Mouse (Mus musculus): ENCODE results near the gene Gna12.

DNA sequence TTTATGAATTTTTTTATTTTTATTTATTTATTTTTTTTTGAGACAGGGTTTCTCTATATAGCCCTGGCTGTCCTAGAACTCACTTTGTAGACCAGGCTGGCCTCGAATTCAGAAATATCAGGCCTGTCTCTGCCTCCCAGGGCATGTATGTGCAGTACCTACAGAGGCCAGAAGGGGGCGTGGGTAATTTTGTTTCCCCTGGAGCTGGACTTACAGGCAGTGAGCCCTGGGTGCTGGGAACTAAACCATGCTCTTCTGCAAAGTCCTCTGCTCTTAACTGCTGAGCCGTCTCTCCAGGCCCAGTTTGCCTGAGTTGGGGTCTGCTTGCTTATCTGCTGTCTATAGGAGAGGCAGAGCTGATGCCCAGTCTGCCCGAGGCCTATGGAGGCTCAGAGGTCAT is 98.0 kb downstream of the Gna12 start:
- TF ChIP-seq POLR2A (IDR thresholded peaks at IDR 0.05; ENCODE audit: low read depth, low read length) (no peak), CTCF (IDR thresholded peaks at IDR 0.05; ENCODE audit: extremely low read depth, insufficient read length, insufficient replicate concordance, low read depth, low read length) (peak; percentile 59; the same call in 1 of the 2 replicates)
